Mouse (Mus musculus) midbrain, embryonic 16.5 days (tissue): ENCODE measurements around the gene Ank. TPM values are rescaled to one million over a fixed set of nuclear protein-coding genes. Genes with fewer than 3 reads are reported as not detected.

ENCODE experiments used
- ATAC-seq: fragments of 200-750 bp; cut with Nextera tagmentation; 2 replicates; pipeline ENCODE4 v1.8.0; 2017; ENCODE audit warnings: moderate TSS enrichment
- H3K27ac ChIP-seq: fragments of 300-500 bp; sonication (generic); 2 replicates; pipeline ENCODE4 v1.5.1; 2014; ENCODE audit warnings: mild to moderate bottlenecking, low read length, mixed read lengths
- H3K27me3 ChIP-seq: fragments of 300-500 bp; sonication (generic); 2 replicates; pipeline ENCODE4 v1.6.1; 2014; ENCODE audit warnings: low read depth, low read length, mixed read lengths; ENCODE audit not compliant: control insufficient read depth, insufficient read depth
- H3K36me3 ChIP-seq: fragments of 300-500 bp; sonication (generic); 2 replicates; pipeline ENCODE4 v1.6.1; 2014; ENCODE audit warnings: mild to moderate bottlenecking, low read length, moderate library complexity, mixed read lengths; ENCODE audit not compliant: control insufficient read depth, insufficient read depth
- H3K4me1 ChIP-seq: fragments of 300-500 bp; sonication (generic); 2 replicates; pipeline ENCODE4 v1.6.1; 2014; ENCODE audit warnings: mild to moderate bottlenecking, low read length, mixed read lengths; ENCODE audit not compliant: control insufficient read depth, insufficient read depth
- H3K4me2 ChIP-seq: fragments of 300-500 bp; sonication (generic); 2 replicates; pipeline ENCODE4 v1.6.1; 2014; ENCODE audit warnings: mild to moderate bottlenecking, low read length, mixed read lengths
- H3K4me3 ChIP-seq: fragments of 300-500 bp; sonication (generic); 2 replicates; pipeline ENCODE4 v1.5.1; 2014; ENCODE audit warnings: low read depth, mild to moderate bottlenecking, low read length, moderate library complexity, mixed read lengths
- H3K9ac ChIP-seq: fragments of 300-500 bp; sonication (generic); 2 replicates; pipeline ENCODE4 v1.6.1; 2014; ENCODE audit warnings: low read depth, low read length, mixed read lengths
- H3K9me3 ChIP-seq: fragments of 300-500 bp; sonication (generic); replicated peaks from 2 replicates; pipeline ENCODE4 v1.6.1; 2014; ENCODE audit warnings: mild to moderate bottlenecking, low read length, mixed read lengths; ENCODE audit not compliant: control insufficient read depth, poor library complexity, severe bottlenecking
- WGBS: fragments of 180-500 bp; shearing (Covaris S2); extraction: QIAGEN DNeasy Blood & Tissue Kit; methylation state at CpG from one replicate; pipeline ENCODE4 v1.1.7; 2014; 5-methylcytosine and 5-hydroxymethylcytosine counted together
- polyA plus RNA-seq: library from polyadenylated mRNA; unstranded; fragments of >200 nt; fragmentation: Nextera tagmentation; extraction: Ambion mirVana; gene quantifications from 2 replicates; pipeline ENCODE4 v1.2.1, GENCODE M21; 2015

Gene Ank
- polyA plus RNA-seq, 1 experiment from 2014 or later: 15.7 TPM

- 84% methylated on average over 4 of the region's 4 CpGs for WGBS
- no peak for ATAC-seq
- H3K27ac ChIP-seq: no peak overlapping the region
- no peak overlapping the region for H3K4me2 ChIP-seq
- no peak overlapping the region for H3K9ac ChIP-seq
- H3K4me3 ChIP-seq: no peak overlapping the region
- no peaks in the 10 kb centered on the region for H3K4me1 ChIP-seq
- H3K9me3 ChIP-seq: no peaks in the 10 kb centered on the region
- no peaks in the 10 kb centered on the region for H3K36me3 ChIP-seq
- H3K27me3 ChIP-seq: no peaks in the 10 kb centered on the region
These were observed 69.2 kb downstream of the Ank start for GRCm38 (mm10) chr15:27535681-27536080.

- no peaks in the 10 kb centered on the region for H3K36me3 ChIP-seq
- no peaks in the 10 kb centered on the region for H3K27me3 ChIP-seq
- ATAC-seq: no peak
- H3K9ac ChIP-seq: no peak overlapping the region
- H3K4me2 ChIP-seq: no peak overlapping the region
- no peaks in the 10 kb centered on the region for H3K9me3 ChIP-seq
- no peaks in the 10 kb centered on the region for H3K4me1 ChIP-seq
- H3K4me3 ChIP-seq: no peak overlapping the region
- H3K27ac ChIP-seq: no peak overlapping the region
- 86% methylated on average over 7 of the region's 7 CpGs for WGBS
These were observed 69.7 kb downstream of the Ank start for GRCm38 (mm10) chr15:27536186-27536585.

- H3K4me3 ChIP-seq: no peak overlapping the region
- no peak overlapping the region for H3K27ac ChIP-seq
- no peaks in the 10 kb centered on the region for H3K4me1 ChIP-seq
- H3K9ac ChIP-seq: no peak overlapping the region
- no peaks in the 10 kb centered on the region for H3K36me3 ChIP-seq
- 60% methylated on average over 5 of the region's 5 CpGs for WGBS
- no peak overlapping the region for H3K4me2 ChIP-seq
- ATAC-seq: no peak
- H3K9me3 ChIP-seq: no peaks in the 10 kb centered on the region
- no peaks in the 10 kb centered on the region for H3K27me3 ChIP-seq
These were observed 70.3 kb downstream of the Ank start for GRCm38 (mm10) chr15:27536771-27537170.

- no peaks in the 10 kb centered on the region for H3K27me3 ChIP-seq
- no peak overlapping the region for H3K9ac ChIP-seq
- no peak for ATAC-seq
- H3K4me3 ChIP-seq: no peak overlapping the region
- H3K4me1 ChIP-seq: no peaks in the 10 kb centered on the region
- WGBS: 69% methylated on average over 4 of the region's 4 CpGs
- H3K4me2 ChIP-seq: no peak overlapping the region
- H3K27ac ChIP-seq: no peak overlapping the region
- H3K9me3 ChIP-seq: no peaks in the 10 kb centered on the region
- H3K36me3 ChIP-seq: no peaks in the 10 kb centered on the region
These were observed 71.2 kb downstream of the Ank start for GRCm38 (mm10) chr15:27537519-27538223.

- no peak overlapping the region for H3K27ac ChIP-seq
- no peaks in the 10 kb centered on the region for H3K4me1 ChIP-seq
- no peaks in the 10 kb centered on the region for H3K36me3 ChIP-seq
- no peaks in the 10 kb centered on the region for H3K9me3 ChIP-seq
- no peak overlapping the region for H3K4me3 ChIP-seq
- WGBS: 86% methylated on average over 9 of the region's 9 CpGs
- ATAC-seq: no peak
- H3K4me2 ChIP-seq: no peak overlapping the region
- no peak overlapping the region for H3K9ac ChIP-seq
- no peaks in the 10 kb centered on the region for H3K27me3 ChIP-seq
These were observed 73.3 kb downstream of the Ank start for GRCm38 (mm10) chr15:27539745-27540144.

- no peaks in the 10 kb centered on the region for H3K27me3 ChIP-seq
- H3K36me3 ChIP-seq: 0 out of 2 replicates have a peak, but pooled peaks cover 2% of the 10 kb centered on the region
- 78% methylated on average over 10 of the region's 10 CpGs for WGBS
- H3K4me1 ChIP-seq: peaks cover 4% of the 10 kb centered on the region; the same call in 1 of the 2 replicates
- no peak overlapping the region for H3K4me3 ChIP-seq
- H3K9ac ChIP-seq: no peak overlapping the region
- ATAC-seq: no peak
- no peak overlapping the region for H3K27ac ChIP-seq
- no peak overlapping the region for H3K4me2 ChIP-seq
- H3K9me3 ChIP-seq: no peaks in the 10 kb centered on the region
These were observed 78.7 kb downstream of the Ank start for GRCm38 (mm10) chr15:27545203-27545602.

GRCm38 (mm10) chr15:27548110-27548509 lies 81.6 kb downstream of the Ank start:
- no peak for ATAC-seq
- Histone ChIP-seq H3K27ac (no peak overlapping the region), H3K9ac (no peak overlapping the region), H3K36me3 (0 out of 2 replicates have a peak, but pooled peaks cover 2% of the 10 kb centered on the region), H3K4me3 (no peak overlapping the region), H3K4me2 (no peak overlapping the region), H3K9me3 (no peaks in the 10 kb centered on the region), H3K4me1 (peaks cover 4% of the 10 kb centered on the region; the same call in 1 of the 2 replicates), H3K27me3 (no peaks in the 10 kb centered on the region)
- 93% methylated on average over 6 of the region's 6 CpGs for WGBS

GRCm38 (mm10) chr15:27549071-27549470 lies 82.6 kb downstream of the Ank start:
- H3K9ac ChIP-seq: no peak overlapping the region
- peaks cover 4% of the 10 kb centered on the region; the same call in 1 of the 2 replicates for H3K4me1 ChIP-seq
- 88% methylated on average over 10 of the region's 10 CpGs for WGBS
- no peaks in the 10 kb centered on the region for H3K27me3 ChIP-seq
- no peak for ATAC-seq
- no peak overlapping the region for H3K4me2 ChIP-seq
- H3K27ac ChIP-seq: no peak overlapping the region
- 0 out of 2 replicates have a peak, but pooled peaks cover 2% of the 10 kb centered on the region for H3K36me3 ChIP-seq
- H3K4me3 ChIP-seq: no peak overlapping the region
- no peaks in the 10 kb centered on the region for H3K9me3 ChIP-seq

- H3K9ac ChIP-seq: no peak overlapping the region
- 48% methylated on average over 7 of the region's 7 CpGs for WGBS
- no peaks in the 10 kb centered on the region for H3K9me3 ChIP-seq
- H3K36me3 ChIP-seq: peaks cover 2% of the 10 kb centered on the region; the same call in 1 of the 2 replicates
- H3K4me1 ChIP-seq: peaks cover 4% of the 10 kb centered on the region; the same call in 1 of the 2 replicates
- no peak overlapping the region for H3K4me3 ChIP-seq
- no peak for ATAC-seq
- no peak overlapping the region for H3K27ac ChIP-seq
- no peak overlapping the region for H3K4me2 ChIP-seq
- no peaks in the 10 kb centered on the region for H3K27me3 ChIP-seq
These were observed 83.4 kb downstream of the Ank start for GRCm38 (mm10) chr15:27549878-27550277.
